Mouse (Mus musculus) erythroblast, embryonic 14.5 days (primary cell): ENCODE measurements around the gene Dbnl. TPM values are rescaled to one million over a fixed set of nuclear protein-coding genes. Genes with fewer than 3 reads are reported as not detected.
A peak's percentile ranks its signal among the peaks of the same experiment; 100 is the strongest.

ENCODE experiments used
- H3K27me3 ChIP-seq: 2 replicates; pipeline ENCODE4 v1.6.1; 2012; ENCODE audit warnings: inconsistent platforms; ENCODE audit not compliant: control insufficient read depth
- H3K36me3 ChIP-seq: 2 replicates; pipeline ENCODE4 v1.6.1; 2012; ENCODE audit warnings: mild to moderate bottlenecking, inconsistent platforms; ENCODE audit not compliant: control insufficient read depth
- H3K4me1 ChIP-seq: 2 replicates; pipeline ENCODE4 v1.6.1; 2012; ENCODE audit warnings: inconsistent platforms; ENCODE audit not compliant: control insufficient read depth
- H3K4me3 ChIP-seq: replicated peaks from 2 replicates; pipeline ENCODE3; 2012; ENCODE audit warnings: moderate library complexity, mild to moderate bottlenecking, inconsistent platforms
- H3K9me3 ChIP-seq: 2 replicates; pipeline ENCODE4 v1.6.1; 2012; ENCODE audit warnings: low read length, inconsistent platforms, mixed read lengths; ENCODE audit not compliant: control insufficient read depth
- GATA1 ChIP-seq: IDR thresholded peaks from 2 replicates; pipeline ENCODE4 v1.6.1; 2012; ENCODE audit warnings: low read length, inconsistent platforms, mixed read lengths
- TAL1 ChIP-seq: IDR thresholded peaks from 3 replicates; pipeline ENCODE4 v1.6.1; 2012; ENCODE audit warnings: low read length, inconsistent platforms, mixed read lengths
- polyA plus RNA-seq: library from polyadenylated mRNA; stranded (reverse); fragments of >175 nt; gene quantifications from 2 replicates; pipeline ENCODE4 v1.2.3, GENCODE M21; 2012

Dbnl gene
- polyA plus RNA-seq, 1 experiment, result 5.8 TPM

DNA sequence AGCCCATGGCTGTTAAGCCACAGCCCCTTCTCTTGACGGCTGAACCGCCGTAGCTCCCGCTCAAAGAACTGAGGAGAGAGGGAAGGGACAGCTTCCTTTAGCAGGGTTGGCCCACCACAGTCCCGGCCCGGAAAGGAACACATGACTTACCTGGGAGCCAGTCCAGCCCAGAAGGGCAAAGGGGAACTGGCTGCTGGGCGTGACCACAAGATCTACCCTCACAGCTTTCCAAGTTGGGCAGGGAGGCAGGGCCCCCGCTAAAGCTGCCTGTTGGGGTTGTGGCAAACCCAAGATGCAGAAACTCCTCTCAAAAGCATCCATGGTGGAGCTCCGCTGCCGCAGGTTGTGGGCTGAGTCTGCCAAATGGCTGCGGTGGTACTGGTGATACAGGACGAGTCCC lies 41.0 kb downstream of the Dbnl start:
- TF ChIP-seq TAL1 (no peak), GATA1 (no peak)

DNA sequence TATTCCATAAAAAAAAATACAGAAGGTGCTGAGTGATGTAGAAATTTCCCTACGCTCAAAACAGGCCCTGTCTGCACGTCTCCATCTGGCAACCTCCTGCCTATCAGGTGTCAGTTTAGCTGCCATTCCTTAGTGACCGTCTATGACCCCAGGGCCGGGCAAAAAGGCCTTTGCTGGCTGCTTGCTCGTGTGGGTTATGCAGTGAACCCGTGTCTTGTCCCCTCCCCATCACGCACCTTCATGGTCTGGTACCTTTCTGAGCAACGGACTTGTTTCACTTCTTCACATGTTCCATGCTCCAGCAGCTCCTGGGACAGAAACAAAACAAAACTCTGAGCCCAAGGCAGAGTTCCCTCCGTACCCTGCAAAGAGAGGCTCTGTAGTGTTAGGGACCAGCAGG lies 46.2 kb downstream of the Dbnl start:
- no peak overlapping the region for H3K4me3 ChIP-seq
- no peak for TF ChIP-seq TAL1
- TF ChIP-seq GATA1, result no peak
- H3K36me3 ChIP-seq, result peaks cover 22% of the 10 kb centered on the region
- H3K27me3 ChIP-seq, result no peaks in the 10 kb centered on the region
- peaks cover 22% of the 10 kb centered on the region for H3K4me1 ChIP-seq
- H3K9me3 ChIP-seq, result no peaks in the 10 kb centered on the region

More for the DNA sequence above, 41.0 kb downstream of the Dbnl start:
- Histone ChIP-seq H3K4me3 (no peak overlapping the region), H3K27me3 (no peaks in the 10 kb centered on the region), H3K4me1 (peaks cover 9% of the 10 kb centered on the region), H3K9me3 (no peaks in the 10 kb centered on the region), H3K36me3 (peaks cover 32% of the 10 kb centered on the region)

DNA sequence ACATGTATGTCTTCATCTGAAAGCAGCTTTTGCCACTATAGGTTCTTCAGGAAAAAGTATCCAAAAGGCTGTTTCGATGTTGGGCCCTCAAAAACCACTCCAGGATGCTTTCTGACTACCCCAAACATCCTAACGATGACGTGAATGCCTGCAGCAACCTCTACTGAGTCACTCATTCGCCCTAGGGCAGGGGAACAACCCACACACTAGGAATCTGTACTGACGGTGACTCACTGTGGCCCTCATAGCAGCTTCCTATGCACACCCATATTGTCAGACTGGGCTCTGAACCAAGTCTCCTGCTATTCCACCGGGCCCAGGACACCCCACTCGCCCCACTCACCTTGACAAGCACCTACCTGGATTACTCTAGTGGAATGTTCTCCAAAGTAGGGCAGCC lies 46.8 kb downstream of the Dbnl start:
- H3K4me3 ChIP-seq, result no peak overlapping the region
- no peaks in the 10 kb centered on the region for H3K9me3 ChIP-seq
- H3K36me3 ChIP-seq, result peaks cover 17% of the 10 kb centered on the region
- TF ChIP-seq GATA1 (no peak), TAL1 (no peak)
- H3K4me1 ChIP-seq, result peaks cover 22% of the 10 kb centered on the region
- H3K27me3 ChIP-seq, result no peaks in the 10 kb centered on the region

DNA sequence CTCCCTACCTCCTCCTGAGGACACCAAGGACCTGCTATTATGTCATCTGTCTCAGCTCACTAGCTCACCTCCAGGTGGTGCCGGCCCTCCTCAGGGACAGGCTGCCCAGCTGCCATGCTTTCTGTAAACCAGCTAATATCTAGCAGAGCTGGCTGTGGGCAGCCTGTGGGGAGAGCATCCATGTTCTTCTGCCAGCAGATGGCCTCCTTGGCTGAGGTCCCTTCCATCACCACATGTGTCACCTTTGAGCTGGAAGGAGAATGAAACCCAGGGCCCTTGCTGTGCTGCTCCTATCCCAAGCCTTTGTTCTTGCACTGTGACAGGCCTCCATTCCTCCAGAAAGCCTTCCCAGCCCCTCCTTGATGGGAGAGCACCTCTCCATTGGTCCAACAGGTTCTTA lies 47.8 kb downstream of the Dbnl start:
- H3K4me3 ChIP-seq, result no peak overlapping the region
- H3K4me1 ChIP-seq, result peaks cover 22% of the 10 kb centered on the region
- no peak for TF ChIP-seq TAL1
- no peak for TF ChIP-seq GATA1
- no peaks in the 10 kb centered on the region for H3K27me3 ChIP-seq
- H3K9me3 ChIP-seq, result peaks cover 3% of the 10 kb centered on the region; the same call in 1 of the 2 replicates
- peaks cover 13% of the 10 kb centered on the region for H3K36me3 ChIP-seq

DNA sequence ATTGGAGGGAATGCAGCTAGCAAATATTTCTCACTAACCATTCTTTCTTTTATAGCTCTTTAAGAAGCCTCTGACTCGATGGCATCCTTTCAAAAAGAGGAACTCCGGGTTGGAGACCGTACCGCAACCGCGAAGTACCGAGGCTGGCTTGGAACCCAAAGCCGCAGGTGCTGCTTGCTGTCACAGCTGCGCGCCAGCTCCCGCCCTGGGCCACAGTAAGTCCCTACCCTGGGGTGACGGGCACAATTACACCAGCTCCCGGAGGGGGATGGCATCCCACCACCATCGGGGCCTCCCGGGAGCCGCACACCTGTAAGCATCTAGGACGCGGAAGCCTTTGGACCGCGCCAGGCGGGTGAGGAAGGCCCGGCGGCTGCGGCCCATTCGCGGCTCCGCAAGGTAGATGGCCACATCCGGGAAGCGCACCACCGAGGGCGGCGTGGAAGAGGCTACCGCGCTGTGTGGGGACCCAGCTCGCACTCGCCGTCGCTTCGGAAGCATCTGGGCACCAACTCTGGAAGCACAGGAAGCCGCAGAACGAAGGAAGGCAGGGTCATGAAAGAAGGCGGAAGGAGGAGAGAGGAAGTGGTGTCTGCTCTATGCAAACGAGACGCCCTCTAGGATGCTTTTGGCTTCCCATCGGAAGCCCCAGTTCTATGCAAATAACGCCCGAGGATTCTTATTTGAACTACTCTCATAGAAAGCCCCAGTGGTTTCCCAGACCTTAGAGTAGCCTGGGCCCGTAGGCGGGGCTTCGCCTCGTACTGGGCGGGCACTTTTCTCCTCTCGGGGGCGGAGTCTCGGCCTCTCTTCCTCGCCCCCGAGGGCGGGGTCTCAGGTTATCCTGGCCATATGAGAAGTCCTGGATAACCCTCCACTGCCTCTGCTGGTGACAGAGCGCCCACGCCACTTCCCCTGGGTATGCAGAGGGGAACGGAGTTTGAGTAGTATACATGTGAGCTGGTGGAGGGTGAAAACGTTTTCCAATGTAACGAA lies 49.3 kb downstream of the Dbnl start, which contains the start of gene Polm:
TSS of gene Polm (minus strand) at position 766 of the 996 bp plus-strand sequence.
- peaks cover 5% of the 10 kb centered on the region; the same call in 1 of the 2 replicates for H3K9me3 ChIP-seq
- peaks cover 22% of the 10 kb centered on the region for H3K4me1 ChIP-seq
- no peaks in the 10 kb centered on the region for H3K27me3 ChIP-seq
- peak within 1 kb of the TSS; percentile 82 for H3K4me3 ChIP-seq
- H3K36me3 ChIP-seq, result peaks cover 9% of the 10 kb centered on the region
- TF ChIP-seq TAL1, result no peak
- no peak for TF ChIP-seq GATA1

DNA sequence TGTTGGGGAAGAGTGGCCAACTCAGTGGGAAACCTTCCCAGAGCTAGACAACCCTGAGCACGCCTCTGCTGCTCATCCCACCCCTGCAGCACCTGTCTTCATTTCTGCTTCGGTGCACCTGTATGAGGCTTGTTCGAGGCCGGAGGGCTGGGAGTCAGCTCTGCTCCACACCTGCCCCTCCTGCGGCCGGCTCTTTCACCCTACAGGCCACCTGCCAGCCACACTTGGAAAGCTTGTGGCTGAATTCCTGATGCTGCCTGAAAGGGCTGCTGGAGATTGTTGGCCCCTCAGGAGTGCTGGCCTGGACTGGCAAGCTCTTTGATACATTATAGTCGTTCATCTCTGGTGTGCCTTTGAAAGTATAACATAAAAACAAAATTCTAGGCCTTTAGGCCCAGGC lies 52.1 kb downstream of the Dbnl start:
- Histone ChIP-seq H3K4me1 (peaks cover 20% of the 10 kb centered on the region), H3K4me3 (no peak overlapping the region), H3K36me3 (no peaks in the 10 kb centered on the region), H3K9me3 (peaks cover 7% of the 10 kb centered on the region; the same call in 1 of the 2 replicates), H3K27me3 (no peaks in the 10 kb centered on the region)
- TF ChIP-seq TAL1, result no peak
- no peak for TF ChIP-seq GATA1

DNA sequence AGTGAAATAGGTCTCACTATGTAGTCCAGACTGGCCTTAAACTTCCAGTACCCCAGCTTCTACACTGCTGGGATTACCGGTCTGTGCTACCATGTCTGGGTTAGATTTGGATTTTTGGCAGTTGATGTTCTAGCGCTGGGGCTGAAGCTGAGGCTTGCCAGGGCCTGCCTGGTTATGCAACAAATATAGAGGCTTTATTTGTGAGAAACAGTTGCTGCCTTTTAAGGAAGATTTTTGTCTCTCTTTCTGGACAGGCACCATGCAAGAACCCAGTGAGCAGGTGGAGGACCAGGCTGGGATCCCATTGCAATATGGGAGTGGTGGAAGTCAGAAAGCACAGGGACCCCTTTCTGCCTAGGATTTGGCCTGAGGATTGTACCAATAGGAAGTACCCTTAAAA lies 53.5 kb downstream of the Dbnl start:
- H3K4me1 ChIP-seq, result peaks cover 13% of the 10 kb centered on the region
- peaks cover 7% of the 10 kb centered on the region; the same call in 1 of the 2 replicates for H3K9me3 ChIP-seq
- TF ChIP-seq GATA1, result no peak
- no peak for TF ChIP-seq TAL1
- no peaks in the 10 kb centered on the region for H3K36me3 ChIP-seq
- H3K27me3 ChIP-seq, result no peaks in the 10 kb centered on the region
- no peak overlapping the region for H3K4me3 ChIP-seq

DNA sequence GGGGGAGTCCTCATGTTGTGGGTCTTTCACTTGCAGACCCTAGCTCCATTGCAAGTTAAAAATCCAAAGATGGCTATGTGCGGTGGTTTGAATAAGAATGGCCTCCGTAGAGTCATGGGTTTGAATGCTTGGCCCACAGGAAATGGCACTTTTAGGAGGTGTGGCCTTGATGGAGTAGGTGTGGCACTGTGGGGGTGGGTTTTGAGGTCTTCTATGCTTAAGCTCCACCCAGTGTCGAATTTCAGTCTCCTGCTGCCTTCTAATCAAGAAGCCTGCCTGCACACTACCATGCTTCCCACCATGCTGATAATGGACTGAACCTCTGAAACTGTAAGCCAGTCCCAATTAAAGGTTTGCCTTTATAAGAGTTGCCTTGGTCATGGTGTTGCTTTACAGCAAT lies 54.8 kb downstream of the Dbnl start:
- Histone ChIP-seq H3K9me3 (peaks cover 10% of the 10 kb centered on the region; the same call in 1 of the 2 replicates), H3K36me3 (no peaks in the 10 kb centered on the region), H3K4me3 (no peak overlapping the region), H3K4me1 (peaks cover under 1% of the 10 kb centered on the region), H3K27me3 (no peaks in the 10 kb centered on the region)
- TF ChIP-seq GATA1, result no peak
- no peak for TF ChIP-seq TAL1

DNA sequence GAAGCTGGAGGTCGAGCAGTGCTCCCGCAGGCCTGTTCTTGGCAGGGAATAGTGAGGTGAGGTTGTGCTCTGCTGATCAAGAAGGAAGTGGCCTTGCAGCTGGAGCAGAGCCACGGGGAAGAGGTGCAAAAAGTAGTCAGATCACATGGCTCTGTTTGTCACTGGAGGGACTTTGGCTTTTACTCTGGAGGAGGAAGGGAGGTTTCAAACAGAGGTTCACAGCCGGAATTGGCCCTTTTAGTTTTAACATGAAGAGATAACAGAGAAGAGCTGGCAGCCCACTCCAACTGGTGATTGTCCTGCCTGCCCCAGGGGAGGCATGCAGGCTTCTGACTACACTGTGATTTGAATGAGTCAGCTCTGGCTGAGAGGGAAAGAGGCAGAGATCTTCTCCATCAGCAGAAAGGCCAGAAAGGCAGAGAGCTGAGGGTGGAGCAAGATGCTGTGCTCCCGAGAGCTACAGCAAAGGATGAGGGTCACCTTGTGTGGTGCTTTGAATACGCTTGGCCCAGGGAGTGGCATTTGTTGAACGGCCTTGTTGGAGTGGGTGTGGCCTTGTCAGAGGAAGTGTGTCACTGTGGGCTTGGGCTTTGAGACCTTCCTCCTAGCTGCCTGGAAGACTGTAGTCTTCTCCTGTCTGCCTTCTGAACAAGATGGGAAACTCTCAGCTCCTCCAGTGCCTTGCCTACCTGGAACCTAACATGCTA lies 58.5 kb downstream of the Dbnl start:
- H3K4me1 ChIP-seq, result no peaks in the 10 kb centered on the region
- no peak for TF ChIP-seq TAL1
- no peak for TF ChIP-seq GATA1
- no peaks in the 10 kb centered on the region for H3K27me3 ChIP-seq
- H3K4me3 ChIP-seq, result no peak overlapping the region
- H3K36me3 ChIP-seq, result no peaks in the 10 kb centered on the region
- H3K9me3 ChIP-seq, result peaks cover 5% of the 10 kb centered on the region; the same call in 1 of the 2 replicates
